Mouse (Mus musculus) kidney, adult 2 months (tissue): ENCODE measurements at regions not wholly inside any gene's neighbourhood (a gene's known extent, or its start where the extent isn't known, plus 50 kb on each side); places are given as distances from the start of the nearest gene placed in this dataset.

Experiments
- DNase-seq: peaks from one replicate; pipeline ENCODE4 v3.0.0; 2021
- H3K27ac ChIP-seq: fragments of 200-500 bp; 2 replicates; pipeline ENCODE4 v1.5.1; 2012; ENCODE audit warnings: low read depth, low read length, control low read depth, inconsistent platforms; ENCODE audit not compliant: insufficient read depth
- H3K27me3 ChIP-seq: fragments of 200-500 bp; replicated peaks from 2 replicates; pipeline ENCODE4 v1.6.1; 2012; ENCODE audit warnings: mild to moderate bottlenecking, moderate library complexity, low read length, inconsistent platforms; ENCODE audit not compliant: control insufficient read depth, insufficient read depth
- H3K36me3 ChIP-seq: fragments of 200-500 bp; 2 replicates; pipeline ENCODE4 v1.6.1; 2012; ENCODE audit warnings: mild to moderate bottlenecking, moderate library complexity, low read length, inconsistent platforms; ENCODE audit not compliant: control insufficient read depth, insufficient read depth
- H3K4me1 ChIP-seq: fragments of 200-500 bp; 2 replicates; pipeline ENCODE4 v1.6.1; 2011; ENCODE audit warnings: low read length; ENCODE audit not compliant: control insufficient read depth, insufficient read depth
- H3K4me3 ChIP-seq: fragments of 200-500 bp; 2 replicates; pipeline ENCODE4 v1.5.1; 2011; ENCODE audit warnings: mild to moderate bottlenecking, low read depth, low read length, control low read depth; ENCODE audit not compliant: insufficient read depth
- CTCF ChIP-seq: fragments of 200-500 bp; conservative IDR thresholded peaks from 2 replicates; pipeline ENCODE4 v1.5.1; 2011; ENCODE audit warnings: low read depth, mild to moderate bottlenecking, control low read depth, low read length, moderate library complexity, mixed read lengths; ENCODE audit not compliant: insufficient read depth, insufficient read length
- POLR2A ChIP-seq: fragments of 200-500 bp; IDR thresholded peaks from one replicate; pipeline ENCODE4 v1.6.1; 2011; ENCODE audit warnings: low read depth, low read length, control low read depth
- WGBS: fragments of 180-500 bp; shearing (Covaris S2); methylation state at CpG from one replicate; pipeline ENCODE4 v1.1.7; 2018; 5-methylcytosine and 5-hydroxymethylcytosine counted together

DNA sequence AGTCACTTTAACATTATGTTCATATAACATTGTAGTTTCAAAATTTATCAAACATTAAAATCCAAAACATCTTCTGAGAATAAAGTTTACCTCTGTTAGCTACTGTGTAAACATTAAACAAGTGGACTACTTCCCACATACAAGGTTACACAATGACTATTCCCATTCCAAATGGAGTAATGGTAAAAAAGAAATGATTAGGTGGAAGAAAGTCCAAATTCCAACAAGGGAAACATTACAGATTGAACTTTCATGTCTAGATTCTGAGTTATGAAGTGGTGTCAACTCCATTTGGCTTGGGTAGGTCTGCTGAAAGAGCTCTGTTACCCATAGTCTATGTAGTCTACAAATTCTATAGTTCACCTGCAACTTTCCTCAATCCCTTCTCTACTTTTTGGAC is 1363.1 kb downstream of the Grik2 start:
- Histone ChIP-seq H3K4me3 (no peak overlapping the region), H3K27ac (no peak overlapping the region), H3K36me3 (no peaks in the 10 kb centered on the region), H3K4me1 (no peaks in the 10 kb centered on the region), H3K27me3 (no peaks in the 10 kb centered on the region)
- peak; percentile 57 for DNase-seq
- no peak for TF ChIP-seq POLR2A
- TF ChIP-seq CTCF: no peak

GRCm38 (mm10) chr10:48405071-48405470 is 1383.5 kb downstream of the Grik2 start:
- no peak for TF ChIP-seq POLR2A
- TF ChIP-seq CTCF: no peak
- no peak overlapping the region for H3K4me3 ChIP-seq
- peak overlapping the region; percentile 60; the same call in 1 of the 2 replicates for H3K27ac ChIP-seq
- WGBS: 68% methylated on average over 3 of the region's 3 CpGs
- no peaks in the 10 kb centered on the region for H3K27me3 ChIP-seq
- DNase-seq: no peak
- H3K4me1 ChIP-seq: no peaks in the 10 kb centered on the region; the same call in 1 of the 2 replicates
- H3K36me3 ChIP-seq: no peaks in the 10 kb centered on the region
